Mouse (Mus musculus) macrophage (primary cell): ENCODE data around the gene Ercc8. TPM values are rescaled to one million over a fixed set of nuclear protein-coding genes. Genes with fewer than 3 reads are reported as not detected.

ENCODE experiments used
- H3K27ac ChIP-seq: fragments of 350-480 bp; formaldehyde crosslinking; 2 replicates; pipeline ENCODE4 v1.9.0; 2021
- H3K36me3 ChIP-seq: fragments of 350-480 bp; formaldehyde crosslinking; 2 replicates; pipeline ENCODE4 v1.9.0; 2021; ENCODE audit errors: inconsistent target
- H3K4me3 ChIP-seq: fragments of 350-480 bp; formaldehyde crosslinking; 2 replicates; pipeline ENCODE4 v1.9.0; 2021; ENCODE audit errors: inconsistent target
- H3K79me2 ChIP-seq: fragments of 350-480 bp; formaldehyde crosslinking; 2 replicates; pipeline ENCODE4 v1.9.0; 2021; ENCODE audit errors: inconsistent target
- WGBS: methylation state at CpG from one replicate; pipeline ENCODE4 v1.1.7; 2026; ENCODE audit warnings: inconsistent platforms; ENCODE audit not compliant: missing documents; 5-methylcytosine and 5-hydroxymethylcytosine counted together
- polyA plus RNA-seq: library from polyadenylated mRNA; stranded (reverse); fragments of 250-400 nt; gene quantifications from 3 replicates; pipeline ENCODE4 v1.2.4, GENCODE M21; 2018; ENCODE audit warnings: inconsistent platforms

The Ercc8 gene
- polyA plus RNA-seq, 1 experiment from 2014 or later: 2.5 TPM

DNA sequence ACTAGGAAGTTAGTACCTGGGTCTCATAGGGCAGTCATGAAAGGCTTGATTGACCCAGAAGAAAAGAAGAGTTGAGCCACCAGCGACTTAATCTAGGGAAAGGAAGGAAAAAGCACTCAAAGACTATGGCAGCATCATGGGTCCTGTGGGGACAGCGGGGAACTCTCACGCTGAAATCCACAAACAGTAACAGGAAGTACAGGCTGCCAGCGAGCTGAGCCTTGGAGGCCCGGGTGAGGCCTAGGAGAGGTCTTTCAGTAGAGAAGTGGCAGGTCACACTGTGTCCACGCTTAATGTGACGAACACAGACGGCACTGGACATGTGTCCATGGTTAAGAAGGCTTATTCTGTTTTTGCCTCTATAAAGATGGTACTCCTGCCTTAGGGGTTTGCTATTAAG is 21.1 kb downstream of the Ercc8 start:
- 42% methylated on average over 8 of the region's 8 CpGs for WGBS
- no peaks in the 10 kb centered on the region for H3K79me2 ChIP-seq
- no peak overlapping the region for H3K27ac ChIP-seq
- peaks cover 23% of the 10 kb centered on the region; the same call in 1 of the 2 replicates for H3K36me3 ChIP-seq
- no peak overlapping the region for H3K4me3 ChIP-seq

DNA sequence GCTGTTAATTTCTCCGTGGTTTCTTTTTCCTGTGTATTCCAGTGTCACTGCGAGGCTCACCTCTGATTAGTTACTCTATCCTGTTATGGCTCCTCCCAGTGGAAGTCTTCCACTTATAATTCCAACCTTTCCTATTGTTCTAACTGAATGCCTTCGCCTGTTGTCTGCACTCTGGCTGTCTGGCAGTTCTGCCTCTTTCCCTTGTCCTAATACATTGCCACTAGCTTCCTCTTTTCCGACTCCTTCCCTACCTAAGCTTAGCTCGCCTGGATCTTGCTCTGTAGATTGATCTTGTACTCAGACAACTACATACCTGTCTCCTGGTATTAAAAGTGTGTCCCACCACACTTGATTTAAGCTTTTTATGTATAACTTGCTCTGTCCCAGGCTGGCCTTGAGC is 22.3 kb downstream of the Ercc8 start:
- no peaks in the 10 kb centered on the region for H3K79me2 ChIP-seq
- H3K36me3 ChIP-seq: peaks cover 19% of the 10 kb centered on the region; the same call in 1 of the 2 replicates
- H3K4me3 ChIP-seq: no peak overlapping the region
- no peak overlapping the region for H3K27ac ChIP-seq
- 77% methylated on average over 5 of the region's 5 CpGs for WGBS

DNA sequence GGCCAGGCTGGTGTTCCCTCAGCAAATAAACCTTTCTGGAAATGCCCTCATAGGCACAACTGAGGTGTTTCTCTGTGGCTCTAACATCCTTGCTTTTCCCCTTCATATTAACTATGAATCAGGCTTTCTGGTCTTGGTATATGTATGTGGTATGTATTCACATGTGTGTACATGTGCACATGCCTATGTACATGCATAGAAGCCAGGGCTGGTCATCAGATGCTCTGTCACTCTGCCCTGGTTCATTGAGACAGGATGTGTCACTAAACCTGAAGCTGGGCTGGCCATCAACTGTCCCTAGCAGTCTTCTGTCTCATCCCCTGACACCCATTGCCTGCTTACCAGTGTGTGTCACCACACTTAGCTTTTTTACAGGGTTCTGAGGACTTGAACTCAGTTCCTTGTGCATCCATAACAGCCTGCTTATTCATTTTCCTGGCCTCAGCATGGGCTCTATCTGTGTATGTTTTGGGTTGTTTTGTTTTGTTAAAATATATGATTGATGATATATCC is 26.3 kb downstream of the Ercc8 start:
- H3K27ac ChIP-seq: no peak overlapping the region
- H3K4me3 ChIP-seq: no peak overlapping the region
- no peaks in the 10 kb centered on the region for H3K79me2 ChIP-seq
- peaks cover 17% of the 10 kb centered on the region; the same call in 1 of the 2 replicates for H3K36me3 ChIP-seq

DNA sequence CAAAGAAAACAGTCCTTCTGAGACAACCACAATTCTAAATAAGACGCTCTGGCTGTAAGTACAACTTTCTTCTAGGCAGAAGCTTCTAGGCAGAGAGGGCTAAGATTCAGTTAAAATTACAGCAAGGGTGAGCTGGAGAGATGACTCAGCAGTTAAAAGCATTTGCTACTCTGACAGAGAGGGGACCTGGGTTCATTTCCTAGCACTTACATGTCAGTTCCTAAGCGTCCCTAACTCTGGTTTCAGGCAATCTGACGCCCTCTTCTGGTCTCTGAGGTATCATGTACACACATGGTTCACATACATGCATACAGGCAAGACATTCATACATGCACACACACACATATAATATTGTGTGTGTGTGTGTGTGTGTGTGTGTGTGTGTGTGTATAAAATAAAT is 27.0 kb downstream of the Ercc8 start:
- 100% methylated on average over 3 of the region's 3 CpGs for WGBS
- no peak overlapping the region for H3K4me3 ChIP-seq
- H3K79me2 ChIP-seq: no peaks in the 10 kb centered on the region
- no peak overlapping the region for H3K27ac ChIP-seq
- peaks cover 17% of the 10 kb centered on the region; the same call in 1 of the 2 replicates for H3K36me3 ChIP-seq

DNA sequence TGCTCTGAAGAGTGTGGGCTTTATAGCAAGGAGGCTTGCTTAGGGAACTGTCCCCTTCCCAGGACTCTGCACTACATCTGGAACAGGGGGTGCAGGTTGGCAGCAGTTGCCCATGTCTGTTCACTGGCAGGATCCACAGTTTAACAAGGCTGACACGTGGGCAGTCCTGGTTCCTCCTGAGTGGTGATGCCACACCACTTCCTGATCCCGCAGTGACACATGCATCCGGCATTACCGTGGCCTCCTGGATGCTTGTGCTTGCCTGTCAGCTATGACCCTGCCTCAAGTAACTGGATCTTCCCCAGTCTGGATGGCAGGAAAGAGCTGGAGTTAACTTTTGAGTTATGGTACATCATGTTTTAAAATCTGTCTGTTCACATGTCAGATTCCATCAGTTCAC is 29.5 kb downstream of the Ercc8 start:
- Histone ChIP-seq H3K4me3 (no peak overlapping the region), H3K27ac (no peak overlapping the region), H3K36me3 (peaks cover 9% of the 10 kb centered on the region; the same call in 1 of the 2 replicates), H3K79me2 (no peaks in the 10 kb centered on the region)
- 69% methylated on average over 4 of the region's 4 CpGs for WGBS

DNA sequence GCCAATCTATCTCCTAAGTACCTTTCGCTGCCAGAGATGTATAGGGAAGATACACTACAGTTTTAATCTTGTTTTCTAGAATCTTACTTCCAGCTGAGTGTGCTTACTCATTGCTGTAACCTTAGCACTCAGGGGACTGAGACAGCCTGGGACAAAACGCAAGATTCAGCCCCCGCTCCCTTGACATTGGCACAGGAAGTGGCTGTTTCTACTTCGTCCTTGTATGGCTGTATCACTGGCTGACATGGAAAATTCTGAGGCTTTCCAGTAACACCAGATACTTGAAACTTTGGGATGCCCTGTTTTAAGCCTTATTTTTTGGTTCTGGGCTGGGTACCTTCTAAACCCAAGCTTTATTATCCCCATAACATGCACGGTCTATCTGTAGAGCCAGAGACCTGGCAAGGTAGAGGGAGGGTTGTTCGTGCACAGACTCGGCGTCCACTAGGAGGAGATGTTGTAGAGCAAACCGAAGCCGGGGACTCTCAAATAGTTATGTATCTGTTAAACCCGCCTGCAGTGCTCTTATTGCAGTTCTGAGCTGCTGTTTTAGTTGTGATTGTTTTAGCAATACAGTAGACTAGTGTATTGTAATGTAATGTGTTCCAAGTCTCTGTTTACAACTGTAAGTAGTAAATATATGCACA is 32.7 kb downstream of the Ercc8 start:
- 54% methylated on average over 8 of the region's 11 CpGs for WGBS

DNA sequence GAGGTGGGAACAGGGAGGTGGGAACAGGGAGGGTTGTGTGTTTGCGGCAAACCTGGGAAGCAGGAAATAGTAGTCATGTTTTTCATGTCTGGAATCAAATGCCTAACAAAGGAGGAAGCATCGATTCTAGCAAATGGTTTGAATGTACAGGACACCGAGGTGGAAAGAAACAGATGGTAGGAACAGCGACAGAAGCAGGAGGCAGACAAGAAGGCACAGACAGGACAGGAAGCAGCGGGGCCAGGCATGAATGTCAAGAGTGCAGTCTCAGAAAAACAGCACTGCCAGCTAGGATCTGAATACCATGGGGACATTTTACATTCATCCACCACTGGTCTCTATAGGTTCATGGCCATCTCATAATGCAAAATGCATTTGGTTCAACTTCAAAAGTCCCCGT is 36.9 kb downstream of the Ercc8 start:
- Histone ChIP-seq H3K79me2 (no peaks in the 10 kb centered on the region), H3K4me3 (no peak overlapping the region), H3K36me3 (peaks cover 6% of the 10 kb centered on the region; the same call in 1 of the 2 replicates), H3K27ac (no peak overlapping the region)
- WGBS: 90% methylated on average over 6 of the region's 6 CpGs

More for the DNA sequence above, 32.7 kb downstream of the Ercc8 start:
- H3K36me3 ChIP-seq: peaks cover 6% of the 10 kb centered on the region; the same call in 1 of the 2 replicates
- no peaks in the 10 kb centered on the region for H3K79me2 ChIP-seq
- no peak overlapping the region for H3K4me3 ChIP-seq
- H3K27ac ChIP-seq: no peak overlapping the region

DNA sequence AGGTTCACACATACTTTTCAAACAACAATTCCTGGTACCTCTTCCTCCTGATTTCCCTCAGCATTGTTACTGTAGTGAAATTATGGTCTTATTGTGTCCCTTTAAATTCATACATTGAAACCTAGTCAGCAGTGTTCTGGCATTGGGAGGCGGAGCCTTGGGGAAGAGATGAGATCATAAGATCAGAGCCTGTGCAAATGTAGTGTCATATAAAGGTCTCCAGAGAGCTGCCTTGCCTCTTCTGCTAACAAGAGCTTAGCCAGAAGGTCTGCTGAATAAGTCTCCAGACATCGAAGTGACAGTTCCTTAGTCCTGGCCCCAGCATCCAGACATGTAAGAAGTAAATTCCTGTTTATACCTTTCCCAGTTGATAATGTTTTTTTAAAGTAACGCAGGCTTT is 46.3 kb downstream of the Ercc8 start:
- no peak overlapping the region for H3K4me3 ChIP-seq
- H3K79me2 ChIP-seq: no peaks in the 10 kb centered on the region
- no peak overlapping the region for H3K27ac ChIP-seq
- no peaks in the 10 kb centered on the region for H3K36me3 ChIP-seq
- WGBS: 92% methylated on average over 3 of the region's 3 CpGs

DNA sequence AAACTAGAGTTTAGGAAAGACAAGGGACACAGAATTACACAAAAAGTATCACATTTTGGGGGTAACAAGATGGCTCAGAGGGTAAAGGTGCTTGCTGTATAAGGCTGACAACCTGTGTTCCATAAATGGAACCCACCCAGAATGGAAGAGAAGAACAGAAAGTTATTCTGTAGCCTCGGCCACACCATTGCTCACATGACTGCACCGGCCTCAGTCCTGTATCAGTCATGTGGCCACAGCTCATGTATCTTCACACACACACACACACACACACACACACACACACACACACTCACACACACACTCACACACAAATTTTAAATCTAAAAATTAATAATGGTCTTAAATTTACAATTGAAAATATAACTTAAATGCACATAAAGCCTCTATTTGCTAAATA is 48.9 kb downstream of the Ercc8 start:
- no peaks in the 10 kb centered on the region for H3K79me2 ChIP-seq
- H3K36me3 ChIP-seq: no peaks in the 10 kb centered on the region
- no peak overlapping the region for H3K4me3 ChIP-seq
- H3K27ac ChIP-seq: no peak overlapping the region
- 96% methylated on average over 2 of the region's 2 CpGs for WGBS

DNA sequence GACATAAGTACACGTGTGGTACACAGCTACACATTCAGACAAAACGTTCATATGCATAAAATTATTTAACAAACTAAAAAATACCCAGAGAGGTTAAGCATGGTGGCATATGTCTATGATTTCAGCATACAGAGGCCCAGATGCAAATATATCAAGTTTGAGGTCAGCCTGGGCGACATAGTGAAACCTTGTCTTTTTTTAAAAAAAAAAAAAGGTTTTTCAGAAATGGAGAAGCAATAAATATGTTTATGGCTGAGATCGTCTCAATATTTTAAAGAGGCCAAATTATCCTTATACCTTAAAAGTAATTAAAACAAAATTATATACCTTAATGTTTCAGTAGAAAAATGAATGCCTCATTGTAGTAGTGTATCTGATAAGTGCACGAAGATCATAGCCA is 49.6 kb downstream of the Ercc8 start:
- Histone ChIP-seq H3K27ac (no peak overlapping the region), H3K36me3 (no peaks in the 10 kb centered on the region), H3K79me2 (no peaks in the 10 kb centered on the region), H3K4me3 (no peak overlapping the region)
- WGBS: 90% methylated on average over 5 of the region's 5 CpGs

DNA sequence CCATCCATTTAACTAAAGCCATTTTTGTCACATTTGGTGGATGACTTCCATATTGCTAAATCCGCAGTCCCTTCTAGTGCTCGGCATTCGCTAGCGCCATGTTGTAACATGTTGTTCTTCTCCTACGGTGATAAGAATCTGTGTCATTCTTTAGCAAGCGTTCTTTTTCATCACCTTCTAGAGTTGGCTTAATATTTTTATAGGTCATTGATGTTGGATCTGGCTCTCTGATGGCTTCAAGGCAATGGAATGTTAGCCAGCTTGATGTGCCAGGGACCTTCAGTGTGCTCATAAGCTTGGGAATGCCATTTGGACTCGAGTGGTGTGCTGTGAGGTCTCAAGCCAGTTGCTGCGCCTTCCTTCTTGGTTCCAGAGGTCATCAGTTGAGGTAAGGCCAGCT is 52.4 kb downstream of the Ercc8 start:
- 95% methylated on average over 8 of the region's 8 CpGs for WGBS
- Histone ChIP-seq H3K36me3 (no peaks in the 10 kb centered on the region), H3K79me2 (no peaks in the 10 kb centered on the region), H3K4me3 (no peak overlapping the region), H3K27ac (no peak overlapping the region)

DNA sequence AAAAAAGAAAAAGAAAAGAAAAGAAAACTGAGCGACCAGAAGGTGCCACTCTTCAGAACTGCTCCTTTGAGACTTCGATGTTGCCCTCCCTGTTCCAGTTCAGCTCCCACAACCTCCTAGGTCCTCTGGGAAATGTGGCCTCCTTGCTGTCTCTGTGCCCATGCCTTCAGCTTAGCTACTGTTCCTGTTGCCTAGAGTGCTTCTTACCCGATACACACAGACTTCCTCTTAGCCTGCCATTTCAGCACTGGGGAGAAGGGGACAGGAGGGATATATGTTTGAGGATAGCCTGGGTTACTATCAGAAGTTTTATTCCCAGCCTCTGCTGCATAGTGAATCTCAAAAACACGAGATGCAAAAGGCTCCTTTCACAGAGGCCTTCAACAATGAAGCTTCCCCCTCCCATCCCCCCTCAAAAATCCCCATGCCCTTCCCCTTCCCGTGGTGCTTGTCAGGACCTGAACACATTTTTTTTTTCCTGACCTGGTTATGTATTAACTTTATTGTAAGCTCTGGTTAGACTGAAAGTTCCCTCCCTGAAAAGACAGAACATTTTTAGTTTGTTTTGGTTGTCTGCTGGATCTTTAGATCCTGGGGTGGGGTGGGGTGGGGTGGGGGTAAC is 54.0 kb downstream of the Ercc8 start:
- Histone ChIP-seq H3K4me3 (no peak overlapping the region), H3K27ac (no peak overlapping the region), H3K79me2 (no peaks in the 10 kb centered on the region), H3K36me3 (no peaks in the 10 kb centered on the region)
- WGBS: 60% methylated on average over 5 of the region's 5 CpGs

DNA sequence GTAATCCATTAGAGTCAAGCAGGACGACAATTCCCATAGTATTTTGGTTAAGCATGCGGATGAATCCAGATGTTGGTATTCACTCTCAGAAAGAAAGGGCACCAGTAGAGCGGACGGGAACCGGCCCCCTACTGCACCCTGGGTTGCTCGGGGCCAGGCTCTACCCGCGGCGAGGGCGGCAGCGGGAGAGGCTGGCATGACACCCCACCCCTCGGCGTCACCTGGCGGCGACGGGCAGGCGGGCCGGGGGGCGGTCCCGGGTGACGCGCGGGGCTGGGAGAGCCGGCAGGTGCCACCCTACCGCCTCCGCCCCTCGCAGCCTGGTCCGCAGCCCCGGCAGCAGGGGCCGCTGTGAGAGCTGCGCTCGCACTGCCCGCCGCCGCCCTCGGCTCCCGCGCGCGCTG is 55.6 kb downstream of the Ercc8 start, which contains the start of gene Elovl7:
Gene Elovl7 (plus strand): TSS at position 324 of the 404 bp plus-strand sequence.
- Histone ChIP-seq H3K4me3 (peak within 1 kb of the TSS; percentile 37), H3K27ac (no peak within 1 kb of the TSS), H3K36me3 (no peaks in the 10 kb centered on the region), H3K79me2 (no peaks in the 10 kb centered on the region)
- WGBS: under 1% methylated on average over 22 of the region's 40 CpGs

DNA sequence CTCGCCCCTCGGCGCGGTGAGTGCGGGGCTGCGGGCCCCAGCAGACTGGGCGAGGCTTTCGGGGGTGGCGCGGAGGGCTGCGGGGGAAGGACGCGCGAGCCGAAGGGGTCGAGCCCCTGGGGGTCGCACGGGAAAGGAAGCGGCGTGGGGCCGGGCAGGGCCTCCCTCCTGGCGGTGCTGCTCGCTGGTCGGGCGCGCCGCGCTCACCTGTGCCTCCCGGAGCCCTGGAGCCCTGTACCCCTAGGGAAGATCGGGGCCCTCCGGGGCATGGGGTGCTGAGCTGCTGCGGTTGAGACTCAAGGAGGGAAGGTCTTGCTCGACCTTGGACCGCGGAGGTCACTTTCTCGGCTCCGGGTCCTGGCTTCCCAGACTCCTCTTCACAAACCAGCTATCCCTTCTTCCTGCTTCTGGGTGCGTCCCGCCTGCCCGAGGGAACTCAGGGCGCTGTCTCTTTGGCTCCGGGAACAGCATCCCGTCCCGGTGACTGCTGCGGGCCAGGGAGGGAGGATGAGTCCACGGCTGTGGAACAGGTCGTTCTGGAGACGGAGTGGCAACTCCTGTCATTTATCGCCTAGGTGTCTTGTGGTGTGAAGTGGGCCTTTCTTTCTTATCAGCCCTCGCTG is 56.1 kb downstream of the Ercc8 start:
- no peak overlapping the region for H3K27ac ChIP-seq
- under 1% methylated on average over 46 of the region's 50 CpGs for WGBS
- H3K4me3 ChIP-seq: peak overlapping the region; percentile 37
- H3K79me2 ChIP-seq: no peaks in the 10 kb centered on the region
- H3K36me3 ChIP-seq: no peaks in the 10 kb centered on the region

DNA sequence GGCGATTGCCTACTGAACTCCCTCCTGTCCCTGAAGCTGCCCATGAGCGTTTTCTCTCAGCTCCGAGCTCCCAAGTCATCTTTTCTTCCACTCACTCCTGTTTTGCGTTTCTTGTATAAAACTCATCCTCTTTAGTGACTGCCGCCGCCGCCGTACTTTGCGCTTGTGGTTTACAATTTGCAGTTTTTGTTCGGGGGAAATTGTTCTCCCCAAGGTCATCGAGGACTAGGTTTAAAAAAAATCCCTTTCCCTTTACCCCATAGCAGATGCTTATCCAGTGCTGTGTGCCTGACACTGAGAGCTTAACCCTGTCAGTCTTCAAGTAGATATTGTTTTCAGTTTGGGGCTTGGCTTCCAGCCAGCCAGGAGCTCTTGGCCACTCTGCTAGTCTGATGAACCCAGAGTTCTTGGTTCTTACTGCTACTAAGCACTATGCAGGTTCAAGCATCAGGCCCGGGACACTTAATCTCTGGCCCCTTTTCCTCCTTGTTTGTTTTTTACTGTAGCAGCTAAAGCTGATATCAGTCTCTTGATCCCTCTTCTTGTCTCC is 56.8 kb downstream of the Ercc8 start:
- H3K27ac ChIP-seq: no peak overlapping the region
- WGBS: 4% methylated on average over 12 of the region's 12 CpGs
- H3K4me3 ChIP-seq: peak overlapping the region; percentile 37; the same call in 1 of the 2 replicates
- no peaks in the 10 kb centered on the region for H3K79me2 ChIP-seq
- no peaks in the 10 kb centered on the region for H3K36me3 ChIP-seq
